Mouse (Mus musculus) spleen, adult 2 months (tissue): ENCODE measurements around the gene Gmds.

Experiments used
- CTCF ChIP-seq: fragments of 200-500 bp; IDR thresholded peaks from 2 replicates; pipeline ENCODE4 v1.5.1; 2011; ENCODE audit warnings: mild to moderate bottlenecking, inconsistent platforms; ENCODE audit not compliant: insufficient read depth, insufficient read length, insufficient replicate concordance; ENCODE audit errors: extremely low read depth
- POLR2A ChIP-seq: fragments of 200-500 bp; IDR thresholded peaks from 2 replicates; pipeline ENCODE4 v1.6.1; 2011; ENCODE audit warnings: low read depth, low read length, inconsistent platforms

GRCm38 (mm10) chr13:32370135-32370534 lies 31.6 kb upstream of the Gmds start:
- no peak for TF ChIP-seq CTCF
- no peak for TF ChIP-seq POLR2A
